Mouse (Mus musculus) myocyte (in vitro differentiated cells): ENCODE data around the gene Gm42417. TPM values are rescaled to one million over a fixed set of nuclear protein-coding genes. Genes with fewer than 3 reads are reported as not detected.

Source experiments
- H3K27me3 ChIP-seq: one replicate; pipeline ENCODE4 v1.6.1; 2011; ENCODE audit not compliant: control insufficient read depth, insufficient read depth, insufficient read length
- H3K36me3 ChIP-seq: one replicate; pipeline ENCODE4 v1.6.1; 2011; ENCODE audit not compliant: control insufficient read depth, insufficient read depth
- H3K4me2 ChIP-seq: one replicate; pipeline ENCODE4 v1.6.1; 2011; ENCODE audit warnings: low read depth, control low read depth
- H3K4me3 ChIP-seq: one replicate; pipeline ENCODE4 v1.5.1; 2011; ENCODE audit warnings: mild to moderate bottlenecking, control low read depth, moderate library complexity
- H3K79me2 ChIP-seq: one replicate; pipeline ENCODE4 v1.6.1; 2011; ENCODE audit not compliant: control insufficient read depth, insufficient read depth
- H3ac ChIP-seq: one replicate; pipeline ENCODE4 v1.6.1; 2011; ENCODE audit not compliant: control insufficient read depth, insufficient read length
- CEBPB ChIP-seq: IDR thresholded peaks from 2 replicates; pipeline ENCODE4 v1.6.1; 2011; ENCODE audit warnings: mild to moderate bottlenecking, moderate library complexity; ENCODE audit not compliant: poor library complexity, insufficient read depth, severe bottlenecking
- E2F4 ChIP-seq: IDR thresholded peaks from one replicate; pipeline ENCODE4 v1.6.1; 2011; ENCODE audit warnings: mild to moderate bottlenecking, control low read depth, moderate library complexity; ENCODE audit not compliant: insufficient read depth
- MAX ChIP-seq: IDR thresholded peaks from one replicate; pipeline ENCODE4 v1.6.1; 2011; ENCODE audit warnings: low read depth, mild to moderate bottlenecking, control low read depth
- MYOD1 ChIP-seq, 3 experiments: IDR thresholded peaks; one replicate each; pipeline ENCODE4 v1.6.1; 2011; ENCODE audit warnings: control low read depth in 2 of 3, low read depth in 2 of 3, mild to moderate bottlenecking in 2 of 3, moderate library complexity in 1 of 3; ENCODE audit not compliant: insufficient read length in 2 of 3, control insufficient read depth in 1 of 3
- MYOG ChIP-seq, 3 experiments: IDR thresholded peaks; one replicate each; pipeline ENCODE4 v1.6.1; 2011; ENCODE audit warnings: control low read depth in 2 of 3, low read depth in 2 of 3, mild to moderate bottlenecking in 2 of 3; ENCODE audit not compliant: insufficient read length in 2 of 3, control insufficient read depth in 1 of 3, insufficient read depth in 1 of 3
- POLR2A ChIP-seq: IDR thresholded peaks from one replicate; pipeline ENCODE4 v1.6.1; 2011; ENCODE audit warnings: low read depth, mild to moderate bottlenecking, control low read depth, moderate library complexity; ENCODE audit not compliant: insufficient read length
- POLR2AphosphoS2 ChIP-seq: IDR thresholded peaks from one replicate; pipeline ENCODE4 v1.6.1; 2011; ENCODE audit warnings: low read depth, control low read depth; ENCODE audit not compliant: insufficient read length
- REST ChIP-seq: IDR thresholded peaks from one replicate; pipeline ENCODE4 v1.6.1; 2011; ENCODE audit warnings: mild to moderate bottlenecking, control low read depth, moderate library complexity; ENCODE audit not compliant: insufficient read depth, insufficient read length
- SRF ChIP-seq: IDR thresholded peaks from one replicate; pipeline ENCODE4 v1.6.1; 2011; ENCODE audit warnings: low read depth; ENCODE audit not compliant: control insufficient read depth, insufficient read length
- TCF12 ChIP-seq: IDR thresholded peaks from one replicate; pipeline ENCODE4 v1.6.1; 2011; ENCODE audit warnings: mild to moderate bottlenecking, control low read depth; ENCODE audit not compliant: poor library complexity, insufficient read depth, severe bottlenecking
- TCF3 ChIP-seq: IDR thresholded peaks from one replicate; pipeline ENCODE4 v1.6.1; 2011; ENCODE audit warnings: low read depth, control low read depth; ENCODE audit not compliant: insufficient read length
- USF1 ChIP-seq: IDR thresholded peaks from one replicate; pipeline ENCODE4 v1.6.1; 2011; ENCODE audit warnings: low read depth, mild to moderate bottlenecking, control low read depth, moderate library complexity
- polyA plus RNA-seq: library from polyadenylated mRNA; unstranded; fragments of >200 nt; fragmentation: generic; extraction: Trizol; gene quantifications from one replicate; pipeline ENCODE4 v1.2.1, GENCODE M21; 2012; ENCODE audit warnings: missing spikeins

The Gm42417 gene
- polyA plus RNA-seq, 1 experiment = 0.13 TPM

DNA sequence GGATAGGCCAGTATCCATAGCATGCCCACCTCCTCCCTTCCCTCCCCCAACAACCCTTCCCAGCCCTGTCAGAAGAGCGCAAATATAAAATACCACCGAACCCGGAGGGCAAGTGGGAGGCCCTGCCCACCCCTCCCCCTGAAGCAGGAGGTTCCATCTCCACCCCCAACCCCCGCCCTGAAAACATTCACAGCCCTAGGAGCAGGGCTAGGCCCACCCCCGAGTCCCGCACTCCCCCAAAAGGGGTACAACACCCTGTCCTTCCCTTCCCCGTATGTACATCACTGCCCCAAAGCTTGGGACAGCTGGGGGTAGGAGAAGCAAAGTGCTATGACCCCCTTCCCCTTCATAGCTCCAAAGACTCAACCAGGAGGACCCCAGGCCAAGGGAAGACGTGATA lies 9.5 kb upstream of the Gm42417 start:
- Histone ChIP-seq H3K4me3 (no peak overlapping the region), H3K36me3 (peaks cover 43% of the 10 kb centered on the region)
- TF ChIP-seq POLR2AphosphoS2 (no peak), E2F4 (no peak), REST (no peak), MYOG (IDR thresholded peaks at IDR 0.05; ENCODE audit: control insufficient read depth in 1 of 3, insufficient read depth in 1 of 3, insufficient read length in 2 of 3, low read depth in 2 of 3) (no peak), CEBPB (no peak), TCF12 (no peak), MYOD1 (IDR thresholded peaks at IDR 0.05; ENCODE audit: control insufficient read depth in 1 of 3, insufficient read length in 2 of 3, low read depth in 2 of 3) (no peak), TCF3 (no peak), SRF (no peak), USF1 (no peak), POLR2A (no peak), MAX (no peak)

DNA sequence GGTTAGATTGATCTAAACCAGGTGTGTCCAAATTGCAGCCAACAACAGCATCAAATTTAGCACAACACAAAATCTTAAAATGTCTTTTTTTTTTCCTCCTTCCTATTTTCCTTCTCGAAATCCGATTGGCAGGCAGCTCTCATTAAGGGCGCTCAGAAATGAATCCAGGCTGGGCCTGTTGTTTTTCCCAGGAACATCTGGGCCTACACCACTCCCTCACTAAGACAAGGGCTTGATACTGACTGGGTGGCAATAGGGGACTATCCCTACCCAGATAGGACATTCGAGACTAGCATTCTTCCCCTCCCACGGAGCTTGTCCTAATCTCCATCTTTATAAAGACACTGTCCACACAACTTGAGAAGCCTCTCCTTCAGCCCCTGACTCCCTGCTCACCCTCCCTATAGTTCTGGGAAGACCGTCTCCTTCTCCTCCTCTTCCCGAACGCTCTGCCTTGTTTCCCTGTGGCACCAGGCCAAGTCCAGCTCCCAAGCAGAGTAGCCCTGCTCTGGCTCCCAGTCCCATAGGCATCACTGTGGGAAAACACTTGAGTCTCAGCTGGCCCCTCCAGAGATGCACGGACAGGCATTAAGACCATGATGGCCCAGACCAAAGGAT lies 8.9 kb upstream of the Gm42417 start:
- H3K36me3 ChIP-seq = peaks cover 38% of the 10 kb centered on the region
- TF ChIP-seq REST (no peak), MYOG (IDR thresholded peaks at IDR 0.05; ENCODE audit: control insufficient read depth in 1 of 3, insufficient read depth in 1 of 3, insufficient read length in 2 of 3, low read depth in 2 of 3) (no peak), TCF12 (no peak), TCF3 (no peak), POLR2AphosphoS2 (peak; percentile 46), SRF (no peak), MAX (no peak)
- H3ac ChIP-seq = no peak overlapping the region
- no peaks in the 10 kb centered on the region for H3K27me3 ChIP-seq
- no peak overlapping the region for H3K4me2 ChIP-seq
- H3K4me3 ChIP-seq = no peak overlapping the region
- H3K79me2 ChIP-seq = peaks cover 20% of the 10 kb centered on the region

More for the DNA sequence above, 9.5 kb upstream of the Gm42417 start:
- Histone ChIP-seq H3K27me3 (no peaks in the 10 kb centered on the region), H3ac (no peak overlapping the region), H3K4me2 (no peak overlapping the region), H3K79me2 (peaks cover 24% of the 10 kb centered on the region)

DNA sequence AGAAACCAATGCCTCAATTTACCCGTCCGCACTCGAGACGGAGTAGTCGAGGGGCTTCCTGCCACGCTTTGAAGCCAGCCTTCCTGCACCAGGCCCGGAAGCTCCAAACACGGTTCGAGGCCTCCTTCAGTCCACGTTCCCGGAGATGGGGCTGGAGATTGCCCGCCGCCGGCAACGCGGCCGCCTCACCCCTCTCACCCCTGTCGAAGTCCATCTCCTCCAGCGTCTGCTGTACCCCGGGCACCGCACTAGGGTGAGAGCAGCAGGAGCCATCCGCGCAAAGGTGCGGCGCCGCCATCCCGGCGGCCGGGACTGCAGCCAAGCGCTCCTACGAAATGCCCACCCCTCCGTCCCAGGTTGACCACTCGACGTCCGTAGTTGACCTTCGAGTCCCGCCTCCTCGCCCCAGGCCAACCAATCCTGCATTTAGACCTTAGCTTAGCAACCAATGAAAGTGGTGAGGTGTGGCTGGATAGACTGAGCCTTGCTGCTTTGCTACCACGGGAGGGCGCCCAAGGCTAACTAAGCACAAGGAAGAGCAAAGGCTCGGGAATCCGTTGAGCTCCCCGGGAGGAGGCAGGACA lies 7.8 kb upstream of the Gm42417 start, which contains the start of gene Ankrd39:
Gene Ankrd39, minus strand, starts transcription at position 558 of the 584 bp plus-strand sequence.
- Histone ChIP-seq H3K79me2 (peaks cover 20% of the 10 kb centered on the region), H3K4me3 (peak within 1 kb of the TSS; percentile 37), H3K36me3 (peaks cover 27% of the 10 kb centered on the region)

DNA sequence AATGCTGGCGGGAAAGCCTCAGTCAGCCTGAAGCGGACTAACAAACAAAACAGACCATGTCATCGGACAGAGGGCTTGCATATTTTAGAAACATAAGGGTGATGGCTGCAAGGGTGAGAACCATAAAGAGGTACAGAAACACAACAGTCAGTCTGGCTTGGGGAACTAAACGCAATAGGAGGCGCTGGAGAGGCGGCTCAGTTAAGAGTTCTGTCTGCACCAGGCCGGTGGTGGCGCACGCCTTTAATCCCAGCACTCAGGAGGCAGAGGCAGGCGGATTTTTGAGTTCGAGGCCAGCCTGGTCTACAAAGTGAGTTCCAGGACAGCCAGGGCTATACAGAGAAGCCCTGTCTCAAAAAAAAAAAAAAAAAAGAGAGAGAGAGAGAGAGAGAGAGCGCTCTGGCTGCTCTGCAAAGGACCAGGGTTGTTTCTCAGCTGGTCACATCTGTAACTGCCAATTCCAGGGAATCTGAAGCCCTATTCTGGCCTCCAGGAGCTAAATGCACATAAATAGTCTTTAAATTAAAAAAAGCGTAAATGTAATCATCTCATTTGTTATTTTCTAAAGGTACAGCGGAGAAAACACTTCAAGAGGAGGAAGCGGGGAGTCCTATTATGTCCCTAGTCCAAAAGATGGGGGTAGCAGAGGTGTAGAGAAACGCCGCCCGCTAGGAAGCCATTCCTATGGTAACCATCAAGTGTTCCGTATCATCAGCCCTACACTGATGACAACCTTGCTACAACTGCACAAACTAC lies 6.8 kb upstream of the Gm42417 start:
- H3K4me3 ChIP-seq = peak overlapping the region; percentile 37
- peak overlapping the region; percentile 70 for H3K4me2 ChIP-seq
- TF ChIP-seq REST = no peak
- no peak for TF ChIP-seq MYOG (IDR thresholded peaks at IDR 0.05; ENCODE audit: control insufficient read depth in 1 of 3, insufficient read depth in 1 of 3, insufficient read length in 2 of 3, low read depth in 2 of 3)
- TF ChIP-seq TCF12 = no peak
- no peak for TF ChIP-seq POLR2AphosphoS2
- no peak for TF ChIP-seq POLR2A
- TF ChIP-seq E2F4 = no peak
- TF ChIP-seq CEBPB = no peak
- no peak for TF ChIP-seq SRF
- TF ChIP-seq MYOD1 (IDR thresholded peaks at IDR 0.05; ENCODE audit: control insufficient read depth in 1 of 3, insufficient read length in 2 of 3, low read depth in 2 of 3) = no peak
- no peak for TF ChIP-seq USF1
- H3ac ChIP-seq = peak overlapping the region; percentile 39
- peaks cover 19% of the 10 kb centered on the region for H3K79me2 ChIP-seq
- no peaks in the 10 kb centered on the region for H3K27me3 ChIP-seq
- peaks cover 17% of the 10 kb centered on the region for H3K36me3 ChIP-seq

More for the DNA sequence above, 7.8 kb upstream of the Gm42417 start, which contains the start of gene Ankrd39:
- Histone ChIP-seq H3ac (peak within 1 kb of the TSS; percentile 39), H3K4me2 (peak within 1 kb of the TSS; percentile 70), H3K27me3 (no peaks in the 10 kb centered on the region)
- TF ChIP-seq CEBPB (no peak), MAX (no peak), MYOD1 (IDR thresholded peaks at IDR 0.05; ENCODE audit: control insufficient read depth in 1 of 3, insufficient read length in 2 of 3, low read depth in 2 of 3) (no peak), TCF12 (no peak), MYOG (IDR thresholded peaks at IDR 0.05; ENCODE audit: control insufficient read depth in 1 of 3, insufficient read depth in 1 of 3, insufficient read length in 2 of 3, low read depth in 2 of 3) (no peak), SRF (peak; percentile 71), E2F4 (no peak), POLR2AphosphoS2 (peak; percentile 53), REST (no peak), TCF3 (no peak), POLR2A (peak; percentile 76), USF1 (no peak)
